Mouse (Mus musculus): ENCODE results near the gene Irak4. TPM values are rescaled to one million over a fixed set of nuclear protein-coding genes. Genes with fewer than 3 reads are reported as not detected.

The Irak4 gene
- 26.9 to 27.9 TPM (median 27.4 TPM) in 4 replicates for total RNA-seq (2023; ENCODE audit: inconsistent age)

DNA sequence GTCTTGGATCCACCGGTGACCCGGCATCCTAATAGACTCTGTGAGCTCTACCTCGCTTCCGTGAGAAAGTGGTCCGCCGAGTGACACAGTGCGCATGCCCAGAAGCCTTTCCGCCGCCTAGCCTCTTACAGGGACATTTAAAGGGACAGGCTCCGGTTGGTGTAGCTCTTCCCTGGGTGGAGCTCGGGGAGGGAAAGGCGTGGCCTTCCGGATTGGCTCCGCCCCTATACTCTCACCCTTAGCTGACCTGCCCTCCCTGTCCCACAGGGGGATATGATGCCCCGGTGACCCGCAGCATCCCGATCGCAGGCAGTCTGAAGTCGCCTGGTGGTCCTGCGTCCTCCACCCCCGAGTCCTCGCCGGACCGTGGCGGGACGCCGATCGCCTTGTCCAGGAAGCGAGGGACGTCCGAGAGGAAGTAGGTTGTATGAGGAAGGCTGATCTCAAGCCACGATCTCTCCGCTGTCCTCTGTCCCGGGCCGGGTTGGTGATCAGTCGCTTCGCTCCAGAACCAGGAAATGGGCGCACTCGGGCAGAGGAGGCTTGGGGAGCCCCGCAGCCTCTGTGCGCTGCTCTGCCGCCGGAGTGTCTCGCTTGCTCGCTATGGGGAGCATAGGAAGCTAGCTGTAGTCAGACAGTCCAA is at the start of gene Irak4, which contains the start of gene Pus7l:
Irak4 (plus strand) TSS at position 235 of the 643 bp plus-strand sequence.
Pus7l (minus strand) TSS at position 139 of the 643 bp plus-strand sequence.

GRCm38 (mm10) chr15:94589219-94590075 is 46.0 kb downstream of the Irak4 start, which contains the start of gene Twf1:
Twf1 (minus strand) TSS chr15:94589889.

GRCm38 (mm10) chr15:94628830-94629601 is 85.6 kb downstream of the Irak4 start, which contains the start of gene Tmem117:
Tmem117 (plus strand) TSS chr15:94629232.

Other genes starting within 250 kb of the Irak4 start
- not detected in 4 replicates for gene Adamts20, start 78.2 kb upstream of the Irak4 start, total RNA-seq (2023; ENCODE audit: inconsistent age)
- 7.1 to 11.8 TPM (median 10.1 TPM) in 4 replicates for gene Pus7l, start 96 bp upstream of the Irak4 start, total RNA-seq (2023; ENCODE audit: inconsistent age)
- 39.6 to 60.5 TPM (median 53.6 TPM) in 4 replicates for gene Twf1, start 46.2 kb downstream of the Irak4 start, total RNA-seq (2023; ENCODE audit: inconsistent age)
- not detected in 4 replicates for gene Tmem117, start 85.6 kb downstream of the Irak4 start, total RNA-seq (2023; ENCODE audit: inconsistent age)

Measured in B cell, adult (primary cell).